Mouse (Mus musculus) hematopoietic stem cell, adult 5-6 weeks (primary cell): ENCODE measurements around the gene Gm11487. TPM values are rescaled to one million over a fixed set of nuclear protein-coding genes. Genes with fewer than 3 reads are reported as not detected.
"Not testable (repeated sequence)": the region's sequence is repeated elsewhere in the genome, so short reads cannot be mapped to it uniquely, and the experiment has no call there.

Experiments used
- ATAC-seq, 2 experiments: fragments of 125-278 bp in 1 of 2; replicated peaks in 1 of 2; 2 replicates each; pipeline ENCODE4 v1.8.0; 2016 to 2017; ENCODE audit warnings: inconsistent platforms in 2 of 2, mild to moderate bottlenecking in 2 of 2, moderate number of reproducible peaks in 2 of 2, low read depth in 1 of 2, moderate TSS enrichment in 1 of 2; ENCODE audit not compliant: low FRiP score in 2 of 2, poor library complexity in 2 of 2, severe bottlenecking in 2 of 2, insufficient read depth in 1 of 2, low TSS enrichment in 1 of 2
- total RNA-seq: library from RNA; stranded (forward); fragments of 172-1452, 232-1000 nt; gene quantifications from 2 replicates; pipeline ENCODE4 v1.2.3, GENCODE M21; 2017

Gene Gm11487
- not detected in 2 replicates for total RNA-seq

DNA sequence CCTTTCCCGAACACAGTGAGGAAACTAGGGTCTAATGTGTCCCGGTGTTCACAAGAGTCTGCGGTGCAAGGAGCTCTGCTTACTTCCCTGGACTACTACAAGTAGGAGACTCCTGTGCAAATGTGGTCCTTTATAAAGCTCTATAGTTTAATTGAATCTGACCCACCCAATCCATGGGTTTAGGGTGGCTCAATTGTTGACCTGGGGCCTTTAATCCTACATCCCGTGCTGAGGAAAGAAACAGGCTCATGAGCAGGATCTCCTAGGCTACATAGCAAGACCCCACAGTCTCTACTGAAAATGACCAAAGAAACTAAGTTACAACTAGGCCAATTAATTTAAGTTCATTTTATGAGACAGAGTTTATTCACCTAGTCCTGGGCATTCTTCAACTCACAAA is at the start of gene Gm11487:
Gm11487 (minus strand) TSS at position 101 of the 400 bp plus-strand sequence.
- not testable (repeated sequence) for ATAC-seq

- ATAC-seq, result no peak
Observed at GRCm38 (mm10) chr4:73444715-73445114, 39.8 kb upstream of the Gm11487 start.

DNA sequence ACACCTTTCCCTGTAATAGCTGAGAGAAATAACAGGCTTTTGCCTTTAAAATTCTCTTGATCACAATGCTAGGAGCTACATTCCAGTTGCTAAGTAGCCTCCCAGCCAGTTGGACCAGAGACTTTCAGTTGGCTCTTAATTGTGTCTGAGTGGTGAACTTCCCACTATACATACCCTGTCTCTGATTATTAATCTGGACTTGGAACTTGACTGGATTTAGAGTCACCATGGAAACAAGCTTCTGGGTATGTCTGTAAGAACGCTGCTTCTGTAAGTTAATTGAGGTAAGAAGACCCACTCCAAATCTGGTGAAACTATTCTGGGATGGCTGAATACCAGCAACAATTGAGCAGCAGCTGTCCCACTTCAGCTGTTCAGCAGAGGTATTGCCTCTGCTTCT is 37.7 kb upstream of the Gm11487 start:
- ATAC-seq, result no peak

DNA sequence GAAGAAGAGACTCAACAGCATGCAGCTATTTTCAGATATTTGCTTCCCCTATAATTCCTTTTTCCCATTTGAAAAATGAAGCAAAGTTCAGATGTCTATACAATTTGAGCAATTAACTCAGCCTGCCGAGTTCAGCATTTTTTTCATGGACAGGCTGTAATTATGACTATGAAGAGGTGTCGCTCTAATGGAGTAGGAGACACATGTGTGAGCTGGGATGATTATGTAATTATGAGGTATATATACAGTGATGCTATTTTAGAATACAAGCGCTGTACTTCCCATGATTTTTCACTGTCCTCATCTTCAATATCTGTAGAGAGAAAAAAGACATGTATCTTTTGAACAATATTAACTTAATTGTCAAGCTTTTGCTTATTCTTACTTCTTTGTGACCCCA is 21.0 kb upstream of the Gm11487 start:
- no peak for ATAC-seq

DNA sequence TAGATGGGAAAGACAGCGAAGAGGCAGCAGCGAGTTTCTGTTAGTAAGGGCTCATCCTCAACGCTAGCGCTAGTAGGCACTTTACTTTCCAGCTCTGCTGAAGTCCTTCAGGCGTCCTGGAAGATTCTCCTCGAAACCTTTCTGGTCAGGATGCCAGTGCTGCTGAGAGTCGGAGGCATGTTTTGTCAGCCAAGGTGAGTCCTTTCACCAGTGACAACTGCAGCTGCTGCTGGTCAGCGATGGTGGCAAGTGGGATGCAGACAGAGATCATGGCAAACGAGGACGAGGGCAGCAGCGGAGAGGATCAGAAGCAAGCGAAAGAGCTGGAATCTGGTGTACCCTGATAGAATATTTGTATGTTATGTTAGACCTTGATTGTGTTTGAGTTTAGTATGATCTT is 18.2 kb upstream of the Gm11487 start:
- ATAC-seq, result no peak

DNA sequence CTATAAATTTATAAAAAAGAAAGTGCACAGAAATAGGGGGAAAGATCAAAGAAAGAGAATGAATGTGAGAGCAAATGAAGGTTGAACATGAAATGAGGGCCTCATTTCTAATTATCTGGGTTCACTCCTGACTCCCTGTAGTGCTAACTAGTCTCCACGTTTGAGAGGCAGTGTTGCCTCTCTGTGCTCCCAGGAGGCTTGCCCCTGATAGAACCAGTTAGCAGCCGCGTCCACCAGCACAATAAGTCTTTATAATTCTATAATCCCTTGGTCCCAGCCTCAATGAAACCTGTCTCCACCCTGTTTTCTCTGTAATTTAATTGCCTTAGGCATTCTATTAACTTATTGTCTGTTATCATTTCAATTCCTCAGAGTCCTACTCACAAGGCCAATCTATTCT is 38.3 kb downstream of the Gm11487 start:
- ATAC-seq, result no peak

Other genes starting within 250 kb of the Gm11487 start
- not detected in 2 replicates for gene Gm11238, start 202.8 kb upstream of the Gm11487 start, total RNA-seq
- gene Gm11237, start 217.9 kb upstream of the Gm11487 start, total RNA-seq, result not detected in 2 replicates
- gene Gm11236, start 233.0 kb upstream of the Gm11487 start, total RNA-seq, result not detected in 2 replicates